Mouse (Mus musculus): ENCODE data around the gene AI661453.

AI661453 gene

GRCm38 (mm10) chr17:47465016-47465415 lies 28.6 kb downstream of the AI661453 start:
- no peak for DNase-seq (ENCODE audit: low spot score in 2 of 2)

DNA sequence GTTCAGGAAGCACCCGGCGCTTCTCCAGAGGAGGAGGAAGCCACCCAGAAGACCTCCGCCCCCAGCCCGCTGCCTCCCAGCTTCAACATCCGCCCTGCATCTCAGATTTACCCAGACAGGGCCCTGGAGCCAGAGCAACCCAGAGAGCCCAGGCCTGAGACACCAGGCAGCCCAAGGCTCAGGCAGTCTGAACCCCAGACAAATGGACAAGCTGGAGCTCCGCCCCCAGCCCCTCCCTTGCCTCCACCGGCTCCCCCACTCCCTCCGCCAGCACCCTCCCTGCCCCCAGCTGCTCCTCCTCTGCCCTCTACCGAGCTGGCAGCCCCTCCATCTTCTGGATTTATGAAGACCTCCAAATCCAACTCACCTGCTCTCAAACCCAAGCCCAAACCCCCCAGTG lies 29.9 kb downstream of the AI661453 start:
- DNase-seq (ENCODE audit: low spot score in 2 of 2): no peak

DNA sequence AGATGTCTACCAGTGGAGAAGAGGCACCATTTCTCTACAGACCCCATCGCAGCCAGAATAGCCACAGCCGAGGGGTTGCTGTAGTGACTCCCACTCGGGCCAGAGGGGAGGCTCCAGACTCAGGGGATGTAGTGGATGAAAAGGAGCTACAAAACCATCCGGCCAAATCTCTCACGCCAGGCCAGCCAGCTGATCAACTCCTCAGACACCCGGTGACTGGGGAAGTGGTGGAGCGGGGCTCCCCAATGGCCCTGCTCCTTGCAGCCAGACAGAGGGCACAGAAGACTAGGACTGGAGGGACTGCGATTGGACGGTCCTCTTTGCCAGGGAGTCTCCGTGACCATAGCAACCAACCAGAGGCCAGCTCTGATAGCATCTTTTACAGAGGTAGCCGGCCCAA lies 31.2 kb downstream of the AI661453 start:
- no peak for DNase-seq (ENCODE audit: low spot score in 2 of 2)

DNA sequence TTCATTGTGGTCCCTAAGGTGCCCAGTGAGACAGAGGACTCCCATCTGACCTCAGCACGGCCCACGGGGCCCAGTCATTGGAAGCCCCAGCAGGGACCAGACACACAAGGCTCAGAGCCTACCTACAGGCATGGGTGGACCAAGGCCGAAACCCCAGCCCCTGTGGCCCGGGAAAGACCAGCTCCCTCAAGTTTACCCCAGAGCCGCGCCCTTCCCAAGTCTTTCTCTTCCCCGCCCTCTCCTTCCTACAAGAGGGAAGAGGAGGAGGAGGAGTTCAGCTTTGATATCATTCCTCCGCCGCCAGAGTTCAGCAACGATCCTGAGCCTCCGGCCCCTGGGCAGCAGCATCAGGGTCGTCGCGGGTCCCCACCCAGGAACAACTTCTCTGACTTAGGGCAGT lies 31.6 kb downstream of the AI661453 start:
- no peak for DNase-seq (ENCODE audit: low spot score in 2 of 2)

- DNase-seq (ENCODE audit: low spot score in 2 of 2): peak; percentile 19 to 54
These were observed 32.1 kb downstream of the AI661453 start for GRCm38 (mm10) chr17:47468466-47468865.

GRCm38 (mm10) chr17:47469642-47470041 lies 33.2 kb downstream of the AI661453 start:
- DNase-seq (ENCODE audit: low spot score in 2 of 2): no peak

DNA sequence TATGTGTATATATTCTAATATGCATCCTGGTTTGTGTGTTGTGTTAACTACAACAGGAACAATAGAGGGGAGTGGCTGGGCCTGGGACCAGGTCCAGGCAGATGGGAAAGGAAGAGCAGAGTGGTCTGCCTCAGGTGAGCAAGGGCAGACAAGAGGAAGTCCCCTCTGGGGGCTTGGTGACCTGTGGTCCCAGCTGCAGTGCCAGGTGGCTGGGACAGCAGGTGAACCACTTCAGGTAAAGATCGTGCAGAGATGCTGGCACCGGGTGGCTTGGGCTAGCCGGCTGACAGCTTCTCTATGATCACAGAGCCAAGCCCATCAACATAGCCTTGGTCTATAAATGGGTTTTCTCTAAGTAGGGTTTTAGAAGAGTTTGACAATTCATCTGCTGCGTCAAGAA lies 33.7 kb downstream of the AI661453 start:
- DNase-seq (ENCODE audit: low spot score in 2 of 2): no peak

GRCm38 (mm10) chr17:47470686-47471085 lies 34.3 kb downstream of the AI661453 start:
- no peak for DNase-seq (ENCODE audit: low spot score in 2 of 2)

- DNase-seq (ENCODE audit: low spot score in 2 of 2): no peak
These were observed 36.3 kb downstream of the AI661453 start for GRCm38 (mm10) chr17:47472435-47473350.

- peak; percentile 61 to 80 for DNase-seq (ENCODE audit: low spot score in 2 of 2)
These were observed 37.1 kb downstream of the AI661453 start for GRCm38 (mm10) chr17:47473434-47473974.

DNA sequence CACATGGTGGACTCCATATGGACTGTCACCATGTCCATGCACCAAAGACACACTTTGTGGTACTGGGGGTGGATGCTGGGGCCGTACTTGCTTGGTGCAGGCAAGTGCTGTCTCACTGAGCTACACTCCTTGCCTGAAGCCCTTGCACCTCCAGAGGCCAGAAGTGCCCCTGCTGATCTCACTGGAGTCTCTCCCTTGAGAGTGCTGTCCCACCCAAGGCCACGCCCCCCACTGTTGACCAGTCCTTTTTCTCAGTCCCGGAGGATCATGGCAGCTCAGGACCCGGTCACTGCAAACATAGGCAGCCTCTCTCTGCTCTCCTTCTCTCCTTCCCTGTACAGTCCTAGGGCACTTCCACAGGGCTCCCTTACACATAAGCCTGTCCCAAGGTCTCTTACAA lies 37.8 kb downstream of the AI661453 start:
- no peak for DNase-seq (ENCODE audit: low spot score in 2 of 2)

GRCm38 (mm10) chr17:47475181-47475580 lies 38.8 kb downstream of the AI661453 start:
- DNase-seq (ENCODE audit: low spot score in 2 of 2): no peak

DNA sequence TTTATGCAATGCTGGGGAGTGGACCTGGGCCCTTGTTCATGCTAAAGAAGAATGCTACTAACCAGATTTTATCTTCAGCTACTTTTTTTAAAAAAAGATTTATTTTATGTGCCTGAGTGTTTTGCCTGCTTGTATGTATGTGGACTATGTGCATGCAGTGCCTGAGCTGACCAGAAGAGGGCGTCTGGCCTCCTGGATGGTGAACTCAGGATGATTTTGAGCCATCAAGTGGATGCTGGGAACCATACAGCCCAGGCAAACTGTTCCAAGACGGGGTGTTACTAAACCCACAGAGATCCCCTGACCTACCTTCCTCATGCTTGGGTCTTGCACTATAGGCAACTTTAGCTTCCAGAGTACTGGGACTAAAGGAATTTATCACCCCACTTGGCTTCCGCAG lies 39.3 kb downstream of the AI661453 start:
- DNase-seq (ENCODE audit: low spot score in 2 of 2): peak; percentile 32 to 70

DNA sequence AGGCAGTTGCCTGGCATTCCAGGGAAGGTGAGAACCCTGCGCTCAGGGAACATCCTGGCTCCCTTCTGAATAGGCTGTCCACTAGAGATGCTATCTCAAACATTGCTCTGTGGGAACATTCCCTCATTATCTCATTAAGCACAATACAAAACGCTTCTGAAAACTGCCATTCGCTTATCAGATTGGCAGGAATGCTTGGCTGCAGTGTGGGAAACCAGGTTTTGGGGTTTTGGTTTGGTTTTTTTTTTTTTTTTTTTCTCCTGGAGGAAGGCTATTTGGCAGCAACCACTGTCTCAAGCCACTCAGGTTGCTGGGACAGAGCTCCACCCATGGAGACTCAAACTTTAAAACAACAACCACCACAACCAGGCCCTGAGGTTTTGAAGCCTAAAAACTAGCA lies 43.5 kb downstream of the AI661453 start:
- no peak for DNase-seq (ENCODE audit: low spot score in 2 of 2)

DNA sequence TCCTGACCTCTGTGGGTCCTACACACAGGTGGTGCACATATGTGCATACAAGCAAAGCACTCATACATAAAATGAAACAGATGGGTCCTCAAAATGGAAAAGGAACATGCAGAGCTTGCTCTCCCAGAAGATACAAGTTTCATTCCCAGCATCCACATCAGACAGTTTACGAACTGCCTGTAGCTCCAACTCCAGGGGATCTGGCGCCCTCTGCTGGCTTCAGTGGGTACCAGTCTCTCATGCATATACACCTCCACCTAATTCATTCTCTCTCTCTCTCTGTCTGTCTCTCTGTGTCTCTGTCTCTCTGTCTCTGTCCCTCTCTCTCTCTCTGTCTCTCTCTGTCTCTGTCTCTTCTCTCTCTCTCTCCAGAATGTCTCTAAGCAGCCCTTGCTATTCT lies 46.0 kb downstream of the AI661453 start:
- peak; percentile 66 to 87 for DNase-seq (ENCODE audit: low spot score in 2 of 2)

DNA sequence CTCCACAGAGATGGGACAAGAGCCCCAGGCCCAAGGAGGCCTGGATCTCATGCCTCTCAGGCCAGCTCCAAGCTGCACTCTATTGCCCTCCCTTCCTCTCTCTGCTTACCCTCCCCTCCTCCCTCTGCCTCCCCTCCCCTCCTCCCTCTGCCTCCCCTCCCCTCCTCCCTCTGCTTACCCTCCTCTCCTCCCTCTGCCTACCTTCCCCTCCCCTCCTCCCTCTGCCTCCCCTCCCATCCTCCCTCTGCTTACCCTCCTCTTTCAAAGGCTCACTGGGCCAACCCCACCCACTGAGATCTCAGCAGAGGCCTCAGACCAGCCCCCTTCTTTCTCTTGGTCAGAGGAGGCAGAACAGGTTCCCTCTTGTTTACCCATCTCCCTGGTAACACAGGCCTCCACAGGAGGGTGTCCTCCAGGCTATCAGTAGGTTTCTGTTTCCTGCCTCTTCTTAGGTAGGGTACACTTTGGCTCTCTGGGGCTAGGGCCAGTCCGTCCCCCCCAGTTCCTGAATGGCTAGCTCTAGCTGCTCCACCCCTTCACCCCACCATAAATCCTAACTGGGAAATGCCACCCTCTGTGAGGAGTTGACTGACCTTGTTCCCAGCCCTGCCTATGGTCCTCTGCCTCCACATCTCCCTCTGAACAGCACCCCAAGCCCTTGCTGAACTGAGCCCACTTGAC lies 48.0 kb downstream of the AI661453 start:
- no peak for DNase-seq (ENCODE audit: low spot score in 2 of 2)

- DNase-seq (ENCODE audit: low spot score in 2 of 2): peak in 1 of 2 experiments; percentile 46
These were observed 48.6 kb downstream of the AI661453 start for GRCm38 (mm10) chr17:47484993-47485392.

- peak; percentile 23 to 62 for DNase-seq (ENCODE audit: low spot score in 2 of 2)
These were observed 49.4 kb downstream of the AI661453 start for GRCm38 (mm10) chr17:47485791-47486190.

DNA sequence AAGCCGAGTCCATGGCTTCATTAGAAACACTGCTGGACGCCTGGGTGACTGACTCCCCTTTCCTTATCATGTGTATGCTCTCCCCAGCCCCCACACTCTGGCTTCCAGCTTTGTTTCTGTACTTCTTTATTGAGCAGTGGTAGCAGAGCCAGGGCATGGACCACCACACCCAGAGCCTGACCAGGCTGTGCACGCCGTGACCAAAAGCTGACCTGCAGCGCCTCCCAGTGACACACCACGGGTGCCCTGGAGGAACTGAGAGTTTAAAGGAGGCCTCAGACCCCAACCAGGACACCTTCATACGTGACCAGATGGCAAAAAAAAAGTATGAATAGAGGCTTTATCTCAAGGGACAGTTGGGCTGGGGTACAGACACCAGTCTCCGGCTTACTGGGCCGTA lies 54.4 kb downstream of the AI661453 start:
- DNase-seq (ENCODE audit: low spot score in 2 of 2): no peak

- no peak for DNase-seq (ENCODE audit: low spot score in 2 of 2)
These were observed 56.3 kb downstream of the AI661453 start for GRCm38 (mm10) chr17:47492731-47493130.

GRCm38 (mm10) chr17:47493653-47494052 lies 57.2 kb downstream of the AI661453 start:
- no peak for DNase-seq (ENCODE audit: low spot score in 2 of 2)

DNA sequence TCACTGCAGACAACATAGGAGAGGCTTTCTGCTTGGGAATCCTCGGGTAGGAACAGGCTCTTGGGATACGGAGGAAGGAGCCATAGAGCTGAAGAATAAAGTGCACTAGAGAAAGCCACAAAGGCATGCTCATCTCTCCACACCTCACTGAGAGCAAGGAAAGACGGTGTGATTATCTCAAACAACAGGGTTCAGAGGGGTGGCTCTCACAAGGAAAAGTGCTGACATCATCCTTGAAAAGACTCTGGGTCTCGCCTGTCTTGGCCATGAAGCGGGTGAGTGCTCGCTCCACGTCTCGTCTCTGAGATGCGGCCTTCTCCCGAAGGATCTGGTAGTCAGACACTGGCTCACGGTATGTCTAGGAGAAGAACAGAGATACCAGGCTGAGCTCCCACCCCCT lies 57.7 kb downstream of the AI661453 start:
- DNase-seq (ENCODE audit: low spot score in 2 of 2): no peak

DNA sequence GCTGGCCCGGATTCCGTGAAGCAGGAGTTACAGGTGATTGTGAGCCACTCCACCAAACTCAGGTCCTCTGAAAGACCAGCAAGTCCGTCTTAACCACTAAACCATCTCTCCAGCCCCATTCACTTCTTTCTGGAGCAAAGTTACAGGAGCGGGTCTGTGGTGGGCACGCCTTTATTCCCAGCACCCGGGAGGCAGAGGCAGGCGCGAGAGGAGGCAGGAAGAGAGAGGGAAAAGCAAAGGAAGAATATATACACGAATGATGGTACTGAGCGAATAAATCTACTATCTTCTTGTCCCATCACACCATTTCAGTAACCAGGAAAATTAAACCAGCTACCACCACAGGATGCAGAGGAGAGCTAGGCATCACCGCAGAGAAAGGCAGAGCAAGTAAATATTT lies 65.1 kb downstream of the AI661453 start:
- no peak for DNase-seq (ENCODE audit: low spot score in 2 of 2)

Data from spleen, postnatal 10 days (tissue).